Mouse (Mus musculus): ENCODE data around the gene Smc1a. TPM values are rescaled to one million over a fixed set of nuclear protein-coding genes. Genes with fewer than 3 reads are reported as not detected.
"Not testable (repeated sequence)": the region's sequence is repeated elsewhere in the genome, so short reads cannot be mapped to it uniquely, and the experiment has no call there.

The Smc1a gene
- polyA plus RNA-seq, 1 experiment from 2014 or later, result 104 TPM

DNA sequence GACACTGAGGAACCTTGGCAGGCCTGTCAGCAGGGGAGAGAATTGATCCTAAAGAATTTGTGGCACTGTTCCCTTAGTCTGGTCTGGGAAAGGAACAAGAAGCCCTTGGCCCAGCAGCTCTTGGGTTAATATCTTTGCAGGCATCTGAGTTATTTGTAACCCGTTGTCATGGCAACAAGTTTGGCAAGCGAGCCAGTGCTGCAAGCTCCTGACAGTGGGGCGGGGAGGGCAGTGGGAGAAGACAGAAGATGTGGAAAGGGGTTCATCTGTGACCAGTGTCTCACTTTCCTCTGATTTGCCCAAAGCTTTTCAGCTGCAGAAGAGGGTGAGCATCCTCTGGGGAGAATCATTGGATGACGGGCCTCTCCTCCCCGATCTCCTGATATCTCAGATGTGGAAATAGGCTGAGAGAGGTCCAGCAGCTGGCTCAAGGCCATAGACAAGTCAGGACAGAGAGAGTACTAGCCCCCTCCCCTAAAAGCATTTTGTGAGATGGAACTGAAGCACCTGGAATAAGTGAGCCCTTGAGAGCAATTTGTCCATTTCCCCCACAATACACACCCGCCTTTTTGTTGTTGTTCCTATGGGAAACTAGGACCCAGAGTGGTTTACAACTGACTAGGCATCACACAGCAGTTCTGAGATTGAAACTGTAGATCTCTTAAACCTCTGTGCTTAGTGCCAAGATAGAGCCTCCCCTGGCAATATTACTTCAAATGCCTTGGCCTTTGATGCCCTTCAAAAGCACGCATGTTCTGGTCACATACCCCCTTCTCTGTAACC, 73.8 kb downstream of the Smc1a start:
- H3K27me3 ChIP-seq (ENCODE audit: control insufficient read depth, insufficient read depth, low read length), result not testable (repeated sequence)
- 32% methylated on average over 6 of the region's 7 CpGs for WGBS

DNA sequence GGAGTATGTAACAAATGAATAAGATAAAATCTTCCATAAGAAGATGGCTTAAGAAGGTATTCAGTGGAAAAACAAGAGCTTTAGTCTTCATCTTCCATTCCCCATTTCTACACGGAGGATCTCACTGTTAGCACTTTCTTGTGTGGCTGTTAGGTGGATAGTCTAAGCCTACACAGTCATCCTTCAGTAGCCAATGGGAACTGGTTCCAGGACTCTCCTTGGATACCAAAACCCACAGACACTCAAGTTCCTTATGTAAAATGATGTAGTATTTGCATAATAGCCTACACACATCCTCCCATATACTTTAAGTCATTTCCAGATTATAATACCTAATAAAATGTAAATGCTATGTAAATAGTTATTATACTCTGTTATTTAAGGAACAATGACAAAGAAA, 81.3 kb downstream of the Smc1a start:
- ATAC-seq (ENCODE audit: insufficient number of reproducible peaks, insufficient read depth, low FRiP score, low read depth), result no peak
- no peaks in the 10 kb centered on the region for H3K4me1 ChIP-seq (ENCODE audit: control insufficient read depth, insufficient read depth, low read length)
- no peak overlapping the region for H3K4me2 ChIP-seq (replicated peaks; ENCODE audit: low read depth, low read length)
- no peaks in the 10 kb centered on the region for H3K36me3 ChIP-seq (ENCODE audit: control insufficient read depth, insufficient read depth, low read length)
- 37% methylated on average over 1 of the region's 1 CpGs for WGBS
- 0 out of 2 replicates have a peak, but pooled peaks cover 3% of the 10 kb centered on the region for H3K27me3 ChIP-seq (ENCODE audit: control insufficient read depth, insufficient read depth, low read length)
- no peak overlapping the region for H3K9ac ChIP-seq (replicated peaks; ENCODE audit: low read depth, low read length)
- H3K27ac ChIP-seq (ENCODE audit: low read length), result no peak overlapping the region
- H3K4me3 ChIP-seq (ENCODE audit: low read depth, low read length), result no peak overlapping the region
- no peaks in the 10 kb centered on the region for H3K9me3 ChIP-seq (ENCODE audit: control insufficient read depth, low read depth, low read length)

More for the DNA sequence above, 73.8 kb downstream of the Smc1a start:
- H3K9ac ChIP-seq (replicated peaks; ENCODE audit: low read depth, low read length); H3K4me2 ChIP-seq (replicated peaks; ENCODE audit: low read depth, low read length); H3K27ac ChIP-seq (ENCODE audit: low read length); H3K36me3 ChIP-seq (ENCODE audit: control insufficient read depth, insufficient read depth, low read length); H3K4me1 ChIP-seq (ENCODE audit: control insufficient read depth, insufficient read depth, low read length); H3K4me3 ChIP-seq (ENCODE audit: low read depth, low read length); ATAC-seq (ENCODE audit: insufficient number of reproducible peaks, insufficient read depth, low FRiP score, low read depth); H3K9me3 ChIP-seq (ENCODE audit: control insufficient read depth, low read depth, low read length): not testable (repeated sequence)

Other genes starting within 250 kb of the Smc1a start
- 80.2 and 86.5 TPM in 2 replicates for gene Huwe1, start 215.6 kb upstream of the Smc1a start, polyA plus RNA-seq (2014; fragmentation: Nextera tagmentation; extraction: Ambion mirVana)
- gene Hsd17b10, start 14.6 kb upstream of the Smc1a start, polyA plus RNA-seq (2014; fragmentation: Nextera tagmentation; extraction: Ambion mirVana), result 192 and 206 TPM in 2 replicates
- gene Ribc1, start 133 bp upstream of the Smc1a start, polyA plus RNA-seq (2014; fragmentation: Nextera tagmentation; extraction: Ambion mirVana), result 1.5 and 1.6 TPM in 2 replicates
- gene Iqsec2, start 127.8 kb downstream of the Smc1a start, polyA plus RNA-seq (2014; fragmentation: Nextera tagmentation; extraction: Ambion mirVana), result 4.4 and 4.8 TPM in 2 replicates
- gene Kdm5c, start 216.6 kb downstream of the Smc1a start, polyA plus RNA-seq (2014; fragmentation: Nextera tagmentation; extraction: Ambion mirVana), result 29.8 and 54.8 TPM in 2 replicates

All from stomach, embryonic 14.5 days (tissue).